Mouse (Mus musculus): ENCODE results near the gene Dynlt1f.
"Not testable (repeated sequence)": the region's sequence is repeated elsewhere in the genome, so short reads cannot be mapped to it uniquely, and the experiment has no call there.

GRCm38 (mm10) chr17:6620730-6621451 is 34.8 kb downstream of the Dynlt1f start:
- TF ChIP-seq CTCF (conservative IDR thresholded peaks at IDR 0.05; ENCODE audit: low read length); NANOG (IDR thresholded peaks at IDR 0.05; ENCODE audit: borderline replicate concordance, low read length): not testable (repeated sequence)
